Mouse (Mus musculus) thymus, adult 2 months (tissue): ENCODE data around the gene Fam214a.

ENCODE experiments used
- CTCF ChIP-seq: fragments of 200-500 bp; IDR thresholded peaks from 2 replicates; pipeline ENCODE4 v1.5.1; 2012; ENCODE audit warnings: mild to moderate bottlenecking, control low read depth, low read length, moderate library complexity, borderline replicate concordance; ENCODE audit not compliant: control insufficient read depth, poor library complexity, insufficient read depth; ENCODE audit errors: extremely low read depth
- POLR2A ChIP-seq: fragments of 200-500 bp; IDR thresholded peaks from 2 replicates; pipeline ENCODE4 v1.6.1; 2012; ENCODE audit warnings: mild to moderate bottlenecking, low read length, control low read depth, moderate library complexity; ENCODE audit not compliant: control insufficient read depth, poor library complexity, insufficient read depth; ENCODE audit errors: extremely low read depth

- TF ChIP-seq POLR2A (no peak), CTCF (no peak)
Observed at GRCm38 (mm10) chr9:74922884-74923283, 29.8 kb upstream of the Fam214a start.
